Mouse (Mus musculus): ENCODE data around the gene Ap1ar. TPM values are rescaled to one million over a fixed set of nuclear protein-coding genes. Genes with fewer than 3 reads are reported as not detected.

The Ap1ar gene
- polyA plus RNA-seq, 2 experiments: 12.4 to 15.3 TPM

GRCm38 (mm10) chr3:127874254-127874883 lies 37.0 kb upstream of the Ap1ar start:
- ATAC-seq (ENCODE audit: insufficient read depth): no peak
- H3K36me3 ChIP-seq (replicated peaks; ENCODE audit: control insufficient read depth, insufficient read depth, low read depth): peaks cover 40% of the 10 kb centered on the region
- WGBS (ENCODE audit: insufficient replicate concordance): 73% methylated on average over 4 of the region's 4 CpGs

DNA sequence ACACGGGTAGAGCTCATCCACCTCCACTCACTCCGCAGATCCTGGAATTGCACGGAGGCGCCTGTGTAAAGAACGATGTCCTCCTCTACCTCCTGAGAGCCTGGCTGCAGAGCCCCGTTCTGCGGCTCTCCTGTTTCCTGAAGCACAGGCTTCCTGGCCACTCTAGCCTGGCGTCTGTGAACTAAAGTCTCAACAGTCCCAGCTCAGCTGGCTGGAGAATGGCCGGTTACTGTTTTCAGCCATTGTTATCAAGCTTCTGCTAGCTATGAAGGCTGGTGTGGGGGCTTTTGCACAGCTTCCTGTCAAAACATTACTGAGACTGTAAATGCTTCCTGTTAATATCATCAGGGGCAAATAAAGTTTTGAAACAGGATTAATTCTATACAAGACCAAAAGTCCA lies 34.3 kb upstream of the Ap1ar start:
- Histone ChIP-seq H3K36me3 (replicated peaks; ENCODE audit: control insufficient read depth, insufficient read depth, low read depth) (peaks cover 49% of the 10 kb centered on the region), H3K27ac (no peak overlapping the region), H3K9ac (replicated peaks) (no peak overlapping the region), H3K4me1 (replicated peaks; ENCODE audit: control insufficient read depth in 2 of 2, insufficient read depth in 2 of 2, low read length in 1 of 2) (no peaks in the 10 kb centered on the region), H3K27me3 (ENCODE audit: control insufficient read depth, insufficient read depth, low read length) (no peaks in the 10 kb centered on the region), H3K9me3 (ENCODE audit: control insufficient read depth, low read length) (no peaks in the 10 kb centered on the region), H3K4me2 (ENCODE audit: low read depth) (no peak overlapping the region), H3K4me3 (ENCODE audit: insufficient read depth in 1 of 2, low read depth in 2 of 2, low read length in 2 of 2) (no peak overlapping the region)
- no peak for ATAC-seq (ENCODE audit: insufficient read depth)
- WGBS (ENCODE audit: insufficient replicate concordance): 48% methylated on average over 9 of the region's 9 CpGs
- TF ChIP-seq CTCF (IDR thresholded peaks at IDR 0.05; ENCODE audit: low read depth): no peak
- no peak for TF ChIP-seq EP300 (IDR thresholded peaks at IDR 0.05; ENCODE audit: low read depth)
- no peak for DNase-seq (ENCODE audit: low read depth in 3 of 3, low spot score in 3 of 3)

More at GRCm38 (mm10) chr3:127874254-127874883, 37.0 kb upstream of the Ap1ar start:
- no peak for DNase-seq (ENCODE audit: low read depth in 3 of 3, low spot score in 3 of 3)
- TF ChIP-seq CTCF (IDR thresholded peaks at IDR 0.05; ENCODE audit: low read depth): no peak
- Histone ChIP-seq H3K27ac (no peak overlapping the region), H3K9ac (replicated peaks) (no peak overlapping the region), H3K9me3 (ENCODE audit: control insufficient read depth, low read length) (no peaks in the 10 kb centered on the region), H3K4me1 (replicated peaks; ENCODE audit: control insufficient read depth in 2 of 2, insufficient read depth in 2 of 2, low read length in 1 of 2) (0 out of 4 replicates have a peak, but pooled peaks cover 0 to 2% of the 10 kb centered on the region in 2 experiments), H3K4me3 (ENCODE audit: insufficient read depth in 1 of 2, low read depth in 2 of 2, low read length in 2 of 2) (no peak overlapping the region), H3K4me2 (ENCODE audit: low read depth) (no peak overlapping the region), H3K27me3 (ENCODE audit: control insufficient read depth, insufficient read depth, low read length) (no peaks in the 10 kb centered on the region)

- DNase-seq (ENCODE audit: low read depth in 3 of 3, low spot score in 3 of 3): no peak
- Histone ChIP-seq H3K27me3 (ENCODE audit: control insufficient read depth, insufficient read depth, low read length) (no peaks in the 10 kb centered on the region), H3K4me1 (replicated peaks; ENCODE audit: control insufficient read depth in 2 of 2, insufficient read depth in 2 of 2, low read length in 1 of 2) (no peaks in the 10 kb centered on the region), H3K27ac (no peak overlapping the region), H3K36me3 (replicated peaks; ENCODE audit: control insufficient read depth, insufficient read depth, low read depth) (peaks cover 45% of the 10 kb centered on the region), H3K4me2 (ENCODE audit: low read depth) (no peak overlapping the region), H3K9me3 (ENCODE audit: control insufficient read depth, low read length) (no peaks in the 10 kb centered on the region), H3K9ac (replicated peaks) (no peak overlapping the region), H3K4me3 (ENCODE audit: insufficient read depth in 1 of 2, low read depth in 2 of 2, low read length in 2 of 2) (no peak overlapping the region)
- TF ChIP-seq CTCF (IDR thresholded peaks at IDR 0.05; ENCODE audit: low read depth) (no peak), EP300 (IDR thresholded peaks at IDR 0.05; ENCODE audit: low read depth) (no peak)
- 87% methylated on average over 5 of the region's 5 CpGs for WGBS (ENCODE audit: insufficient replicate concordance)
- no peak for ATAC-seq (ENCODE audit: insufficient read depth)
These were observed 31.6 kb upstream of the Ap1ar start for GRCm38 (mm10) chr3:127868880-127869279.

- Histone ChIP-seq H3K27ac (no peak overlapping the region), H3K9me3 (ENCODE audit: control insufficient read depth, low read length) (no peaks in the 10 kb centered on the region), H3K4me2 (ENCODE audit: low read depth) (no peak overlapping the region), H3K4me1 (replicated peaks; ENCODE audit: control insufficient read depth in 2 of 2, insufficient read depth in 2 of 2, low read length in 1 of 2) (no peaks in the 10 kb centered on the region), H3K27me3 (ENCODE audit: control insufficient read depth, insufficient read depth, low read length) (no peaks in the 10 kb centered on the region), H3K9ac (replicated peaks) (no peak overlapping the region), H3K36me3 (replicated peaks; ENCODE audit: control insufficient read depth, insufficient read depth, low read depth) (peaks cover 45% of the 10 kb centered on the region), H3K4me3 (ENCODE audit: insufficient read depth in 1 of 2, low read depth in 2 of 2, low read length in 2 of 2) (no peak overlapping the region)
- ATAC-seq (ENCODE audit: insufficient read depth) (no peak), DNase-seq (ENCODE audit: low read depth in 3 of 3, low spot score in 3 of 3) (no peak)
- TF ChIP-seq CTCF (IDR thresholded peaks at IDR 0.05; ENCODE audit: low read depth): no peak
- TF ChIP-seq EP300 (IDR thresholded peaks at IDR 0.05; ENCODE audit: low read depth): no peak
- 91% methylated on average over 9 of the region's 9 CpGs for WGBS (ENCODE audit: insufficient replicate concordance)
These were observed 30.9 kb upstream of the Ap1ar start for GRCm38 (mm10) chr3:127868046-127868758.

DNA sequence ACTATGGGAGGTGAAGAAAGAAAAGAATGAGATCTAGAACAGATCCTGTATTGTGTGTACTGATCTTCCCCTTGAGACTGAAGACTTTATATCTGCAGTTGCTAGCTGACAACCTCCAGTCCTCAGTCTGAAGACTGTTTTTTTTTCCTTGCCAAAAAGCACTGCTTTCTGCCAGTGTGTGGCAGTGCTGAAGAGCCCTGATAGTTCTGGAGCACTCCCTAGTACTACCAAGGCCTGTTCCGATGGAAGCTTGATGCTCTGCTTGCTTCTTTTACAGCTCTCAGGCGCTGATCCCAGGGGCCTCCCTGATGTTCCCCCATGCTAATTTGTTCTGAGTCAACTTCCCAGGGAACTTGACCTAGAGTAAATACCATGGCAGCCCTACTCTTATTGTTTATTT lies 26.9 kb upstream of the Ap1ar start:
- TF ChIP-seq EP300 (IDR thresholded peaks at IDR 0.05; ENCODE audit: low read depth) (no peak), CTCF (IDR thresholded peaks at IDR 0.05; ENCODE audit: low read depth) (no peak)
- Histone ChIP-seq H3K9me3 (ENCODE audit: control insufficient read depth, low read length) (no peaks in the 10 kb centered on the region), H3K4me1 (replicated peaks; ENCODE audit: control insufficient read depth in 2 of 2, insufficient read depth in 2 of 2, low read length in 1 of 2) (no peaks in the 10 kb centered on the region), H3K27me3 (ENCODE audit: control insufficient read depth, insufficient read depth, low read length) (no peaks in the 10 kb centered on the region), H3K9ac (replicated peaks) (no peak overlapping the region), H3K4me3 (ENCODE audit: insufficient read depth in 1 of 2, low read depth in 2 of 2, low read length in 2 of 2) (no peak overlapping the region), H3K27ac (no peak overlapping the region), H3K4me2 (ENCODE audit: low read depth) (no peak overlapping the region), H3K36me3 (replicated peaks; ENCODE audit: control insufficient read depth, insufficient read depth, low read depth) (peaks cover 24% of the 10 kb centered on the region)
- no peak for ATAC-seq (ENCODE audit: insufficient read depth)
- no peak for DNase-seq (ENCODE audit: low read depth in 3 of 3, low spot score in 3 of 3)
- WGBS (ENCODE audit: insufficient replicate concordance): 58% methylated on average over 2 of the region's 2 CpGs

All from liver, embryonic 14.5 days (tissue).